Mouse (Mus musculus): Measurements from ENCODE around the gene Sorbs1. TPM values are rescaled to one million over a fixed set of nuclear protein-coding genes. Genes with fewer than 3 reads are reported as not detected.

Sorbs1 gene
- polyA plus RNA-seq, 1 experiment from 2014 or later: 98.8 TPM

DNA sequence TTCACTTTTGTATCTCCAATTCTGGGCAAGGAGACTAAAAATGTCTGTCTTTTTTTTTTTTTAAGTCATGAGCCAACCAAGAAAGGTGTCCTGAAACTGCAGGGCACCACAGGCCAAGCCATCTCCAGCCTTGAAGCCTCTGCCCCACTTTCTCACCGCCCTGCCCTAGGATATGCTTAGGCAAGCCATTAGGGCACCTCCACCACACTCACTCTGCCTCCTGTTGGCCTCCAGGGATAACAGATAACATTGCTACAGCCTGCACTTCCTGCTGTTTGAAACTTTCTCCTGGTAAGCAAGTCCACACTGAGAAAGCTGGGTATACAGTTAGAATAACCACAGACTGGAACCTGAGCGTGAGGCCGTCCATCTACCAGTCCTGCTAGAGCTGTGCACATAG, 158.5 kb downstream of the Sorbs1 start:
- Histone ChIP-seq H3K4me3 (replicated peaks; ENCODE audit: low read length) (no peak overlapping the region), H3K9ac (no peak overlapping the region), H3K4me1 (replicated peaks; ENCODE audit: control insufficient read depth, insufficient read depth, low read length) (no peaks in the 10 kb centered on the region; the same call in 1 of the 2 replicates), H3K27me3 (ENCODE audit: control insufficient read depth, insufficient read depth, low read length) (no peaks in the 10 kb centered on the region), H3K36me3 (replicated peaks; ENCODE audit: control insufficient read depth, insufficient read depth) (peaks cover 16% of the 10 kb centered on the region), H3K27ac (no peak overlapping the region), H3K9me3 (ENCODE audit: control insufficient read depth, low read length) (no peaks in the 10 kb centered on the region), H3K4me2 (replicated peaks) (no peak overlapping the region)
- ATAC-seq (ENCODE audit: low FRiP score) (no peak), DNase-seq (ENCODE audit: low spot score) (no peak)
- WGBS: 94% methylated on average over 3 of the region's 3 CpGs

DNA sequence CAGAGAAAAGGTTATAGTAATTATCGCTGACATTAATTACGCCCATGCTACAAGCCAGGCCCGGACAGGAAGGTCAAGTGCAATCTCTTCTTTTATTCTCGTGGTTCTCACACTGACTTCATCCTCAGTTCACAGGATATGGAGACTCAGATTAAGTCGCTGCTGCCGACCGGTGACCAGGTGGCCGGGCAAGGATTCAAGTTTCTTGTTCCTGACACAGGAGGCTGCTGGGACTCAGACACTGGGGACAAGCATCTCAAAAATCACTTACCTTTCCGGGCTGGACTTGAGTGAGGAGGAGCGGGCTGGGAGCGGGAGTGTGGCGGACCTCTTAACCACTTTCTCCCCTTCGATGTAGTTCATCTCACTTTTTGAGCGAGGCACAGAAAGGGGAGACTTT, 161.6 kb downstream of the Sorbs1 start:
- 86% methylated on average over 14 of the region's 14 CpGs for WGBS
- Histone ChIP-seq H3K27me3 (ENCODE audit: control insufficient read depth, insufficient read depth, low read length) (no peaks in the 10 kb centered on the region), H3K9ac (no peak overlapping the region), H3K9me3 (ENCODE audit: control insufficient read depth, low read length) (no peaks in the 10 kb centered on the region), H3K4me2 (replicated peaks) (no peak overlapping the region), H3K36me3 (replicated peaks; ENCODE audit: control insufficient read depth, insufficient read depth) (peaks cover 16% of the 10 kb centered on the region), H3K27ac (no peak overlapping the region), H3K4me3 (replicated peaks; ENCODE audit: low read length) (no peak overlapping the region), H3K4me1 (replicated peaks; ENCODE audit: control insufficient read depth, insufficient read depth, low read length) (peaks cover 10% of the 10 kb centered on the region; the same call in 1 of the 2 replicates)
- ATAC-seq (ENCODE audit: low FRiP score) (no peak), DNase-seq (ENCODE audit: low spot score) (no peak)

DNA sequence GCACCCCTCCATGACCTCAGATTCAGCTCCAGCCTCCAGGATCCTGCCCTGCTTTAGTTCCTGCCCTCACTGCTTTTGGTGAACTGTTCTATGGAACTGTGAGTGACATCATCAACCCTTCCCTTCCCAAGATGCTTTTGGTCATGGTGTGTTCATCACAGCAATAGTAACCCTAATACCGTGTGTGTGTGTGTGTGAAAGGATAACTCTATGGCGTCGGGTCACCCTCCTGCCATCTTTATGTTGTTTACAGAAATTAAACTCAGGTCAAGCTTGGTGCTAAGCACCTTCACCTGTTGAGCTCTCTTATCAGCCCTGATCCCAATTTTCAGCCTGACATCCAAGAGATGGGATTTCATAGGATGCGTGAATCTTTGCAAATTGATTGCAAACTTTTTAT, 162.7 kb downstream of the Sorbs1 start:
- no peaks in the 10 kb centered on the region for H3K27me3 ChIP-seq (ENCODE audit: control insufficient read depth, insufficient read depth, low read length)
- peaks cover 16% of the 10 kb centered on the region for H3K36me3 ChIP-seq (replicated peaks; ENCODE audit: control insufficient read depth, insufficient read depth)
- no peak overlapping the region for H3K9ac ChIP-seq
- no peak overlapping the region for H3K4me2 ChIP-seq (replicated peaks)
- ATAC-seq (ENCODE audit: low FRiP score) (no peak), DNase-seq (ENCODE audit: low spot score) (no peak)
- no peak overlapping the region for H3K4me3 ChIP-seq (replicated peaks; ENCODE audit: low read length)
- 82% methylated on average over 4 of the region's 4 CpGs for WGBS
- peaks cover 10% of the 10 kb centered on the region; the same call in 1 of the 2 replicates for H3K4me1 ChIP-seq (replicated peaks; ENCODE audit: control insufficient read depth, insufficient read depth, low read length)
- H3K9me3 ChIP-seq (ENCODE audit: control insufficient read depth, low read length): no peaks in the 10 kb centered on the region
- H3K27ac ChIP-seq: no peak overlapping the region

- H3K36me3 ChIP-seq (replicated peaks; ENCODE audit: control insufficient read depth, insufficient read depth): peaks cover 17% of the 10 kb centered on the region
- DNase-seq (ENCODE audit: low spot score) (no peak), ATAC-seq (ENCODE audit: low FRiP score) (peak; percentile 56; the same call in 1 of the 2 replicates)
- no peak overlapping the region for H3K4me2 ChIP-seq (replicated peaks)
- 21% methylated on average over 16 of the region's 16 CpGs for WGBS
- H3K4me1 ChIP-seq (replicated peaks; ENCODE audit: control insufficient read depth, insufficient read depth, low read length): peaks cover 10% of the 10 kb centered on the region; the same call in 1 of the 2 replicates
- peak overlapping the region; percentile 31; the same call in 1 of the 2 replicates for H3K9ac ChIP-seq
- H3K27ac ChIP-seq: peak overlapping the region; percentile 57
- no peak overlapping the region for H3K4me3 ChIP-seq (replicated peaks; ENCODE audit: low read length)
- H3K27me3 ChIP-seq (ENCODE audit: control insufficient read depth, insufficient read depth, low read length): no peaks in the 10 kb centered on the region
- no peaks in the 10 kb centered on the region for H3K9me3 ChIP-seq (ENCODE audit: control insufficient read depth, low read length)
Measured at GRCm38 (mm10) chr19:40349713-40350671, 163.6 kb downstream of the Sorbs1 start.

GRCm38 (mm10) chr19:40349281-40349680, 164.3 kb downstream of the Sorbs1 start:
- Histone ChIP-seq H3K4me2 (replicated peaks) (no peak overlapping the region), H3K27ac (peak overlapping the region; percentile 68; the same call in 1 of the 2 replicates), H3K9me3 (ENCODE audit: control insufficient read depth, low read length) (no peaks in the 10 kb centered on the region), H3K9ac (no peak overlapping the region), H3K4me3 (replicated peaks; ENCODE audit: low read length) (no peak overlapping the region), H3K36me3 (replicated peaks; ENCODE audit: control insufficient read depth, insufficient read depth) (peaks cover 24% of the 10 kb centered on the region), H3K4me1 (replicated peaks; ENCODE audit: control insufficient read depth, insufficient read depth, low read length) (peaks cover 10% of the 10 kb centered on the region; the same call in 1 of the 2 replicates), H3K27me3 (ENCODE audit: control insufficient read depth, insufficient read depth, low read length) (no peaks in the 10 kb centered on the region)
- DNase-seq (ENCODE audit: low spot score) (no peak), ATAC-seq (ENCODE audit: low FRiP score) (no peak)
- WGBS: 56% methylated on average over 3 of the region's 3 CpGs

GRCm38 (mm10) chr19:40348652-40349051, 164.9 kb downstream of the Sorbs1 start:
- Histone ChIP-seq H3K27me3 (ENCODE audit: control insufficient read depth, insufficient read depth, low read length) (no peaks in the 10 kb centered on the region), H3K27ac (peak overlapping the region; percentile 68), H3K4me3 (replicated peaks; ENCODE audit: low read length) (no peak overlapping the region), H3K4me1 (replicated peaks; ENCODE audit: control insufficient read depth, insufficient read depth, low read length) (peaks cover 10% of the 10 kb centered on the region; the same call in 1 of the 2 replicates), H3K9me3 (ENCODE audit: control insufficient read depth, low read length) (no peaks in the 10 kb centered on the region), H3K4me2 (replicated peaks) (no peak overlapping the region), H3K36me3 (replicated peaks; ENCODE audit: control insufficient read depth, insufficient read depth) (peaks cover 30% of the 10 kb centered on the region), H3K9ac (no peak overlapping the region)
- no peak for DNase-seq (ENCODE audit: low spot score)
- no peak for ATAC-seq (ENCODE audit: low FRiP score)
- 26% methylated on average over 2 of the region's 2 CpGs for WGBS

GRCm38 (mm10) chr19:40348175-40348574, 165.4 kb downstream of the Sorbs1 start:
- H3K4me3 ChIP-seq (replicated peaks; ENCODE audit: low read length): no peak overlapping the region
- peak; percentile 47 for DNase-seq (ENCODE audit: low spot score)
- H3K27ac ChIP-seq: peak overlapping the region; percentile 68
- peaks cover 32% of the 10 kb centered on the region for H3K36me3 ChIP-seq (replicated peaks; ENCODE audit: control insufficient read depth, insufficient read depth)
- H3K9me3 ChIP-seq (ENCODE audit: control insufficient read depth, low read length): no peaks in the 10 kb centered on the region
- no peaks in the 10 kb centered on the region for H3K27me3 ChIP-seq (ENCODE audit: control insufficient read depth, insufficient read depth, low read length)
- H3K9ac ChIP-seq: no peak overlapping the region
- peak; percentile 64; the same call in 1 of the 2 replicates for ATAC-seq (ENCODE audit: low FRiP score)
- WGBS: 45% methylated on average over 7 of the region's 7 CpGs
- H3K4me2 ChIP-seq (replicated peaks): no peak overlapping the region
- peaks cover 10% of the 10 kb centered on the region; the same call in 1 of the 2 replicates for H3K4me1 ChIP-seq (replicated peaks; ENCODE audit: control insufficient read depth, insufficient read depth, low read length)

- Histone ChIP-seq H3K4me1 (replicated peaks; ENCODE audit: control insufficient read depth, insufficient read depth, low read length) (peaks cover 10% of the 10 kb centered on the region; the same call in 1 of the 2 replicates), H3K9me3 (ENCODE audit: control insufficient read depth, low read length) (no peaks in the 10 kb centered on the region), H3K9ac (no peak overlapping the region), H3K4me3 (replicated peaks; ENCODE audit: low read length) (no peak overlapping the region), H3K36me3 (replicated peaks; ENCODE audit: control insufficient read depth, insufficient read depth) (peaks cover 35% of the 10 kb centered on the region), H3K27me3 (ENCODE audit: control insufficient read depth, insufficient read depth, low read length) (no peaks in the 10 kb centered on the region), H3K27ac (no peak overlapping the region), H3K4me2 (replicated peaks) (no peak overlapping the region)
- 81% methylated on average over 3 of the region's 3 CpGs for WGBS
- ATAC-seq (ENCODE audit: low FRiP score) (no peak), DNase-seq (ENCODE audit: low spot score) (no peak)
Measured at GRCm38 (mm10) chr19:40346908-40347307, 166.7 kb downstream of the Sorbs1 start.

- no peak overlapping the region for H3K4me3 ChIP-seq (replicated peaks; ENCODE audit: low read length)
- ATAC-seq (ENCODE audit: low FRiP score): no peak
- H3K4me2 ChIP-seq (replicated peaks): no peak overlapping the region
- no peak for DNase-seq (ENCODE audit: low spot score)
- H3K36me3 ChIP-seq (replicated peaks; ENCODE audit: control insufficient read depth, insufficient read depth): peaks cover 30% of the 10 kb centered on the region
- no peak overlapping the region for H3K9ac ChIP-seq
- H3K27ac ChIP-seq: no peak overlapping the region
- 62% methylated on average over 5 of the region's 5 CpGs for WGBS
- H3K27me3 ChIP-seq (ENCODE audit: control insufficient read depth, insufficient read depth, low read length): no peaks in the 10 kb centered on the region
- peaks cover 10% of the 10 kb centered on the region; the same call in 1 of the 2 replicates for H3K4me1 ChIP-seq (replicated peaks; ENCODE audit: control insufficient read depth, insufficient read depth, low read length)
- H3K9me3 ChIP-seq (ENCODE audit: control insufficient read depth, low read length): no peaks in the 10 kb centered on the region
Measured at GRCm38 (mm10) chr19:40346232-40346844, 167.2 kb downstream of the Sorbs1 start.
